Mouse (Mus musculus) left cerebral cortex, postnatal 4 days (tissue): ENCODE results near the gene Rala. TPM values are rescaled to one million over a fixed set of nuclear protein-coding genes. Genes with fewer than 3 reads are reported as not detected.
"Not testable (repeated sequence)": the region's sequence is repeated elsewhere in the genome, so short reads cannot be mapped to it uniquely, and the experiment has no call there.

ENCODE experiments used
- DNase-seq: peaks from one replicate; pipeline ENCODE4 v3.0.0-alpha.2; 2022
- intact Hi-C: fragments of 180-260 bp; cut with DNase I; formaldehyde crosslinking; loops from one replicate; pipeline ENCODE4 v1.15.1; 2025
- total RNA-seq, 2 experiments: library from RNA; stranded (reverse); gene quantifications; 2 replicates each; pipeline ENCODE4 v1.2.3; 2021

Gene Rala
- total RNA-seq: 100 to 1,000 TPM; 183 to 187 TPM

DNA sequence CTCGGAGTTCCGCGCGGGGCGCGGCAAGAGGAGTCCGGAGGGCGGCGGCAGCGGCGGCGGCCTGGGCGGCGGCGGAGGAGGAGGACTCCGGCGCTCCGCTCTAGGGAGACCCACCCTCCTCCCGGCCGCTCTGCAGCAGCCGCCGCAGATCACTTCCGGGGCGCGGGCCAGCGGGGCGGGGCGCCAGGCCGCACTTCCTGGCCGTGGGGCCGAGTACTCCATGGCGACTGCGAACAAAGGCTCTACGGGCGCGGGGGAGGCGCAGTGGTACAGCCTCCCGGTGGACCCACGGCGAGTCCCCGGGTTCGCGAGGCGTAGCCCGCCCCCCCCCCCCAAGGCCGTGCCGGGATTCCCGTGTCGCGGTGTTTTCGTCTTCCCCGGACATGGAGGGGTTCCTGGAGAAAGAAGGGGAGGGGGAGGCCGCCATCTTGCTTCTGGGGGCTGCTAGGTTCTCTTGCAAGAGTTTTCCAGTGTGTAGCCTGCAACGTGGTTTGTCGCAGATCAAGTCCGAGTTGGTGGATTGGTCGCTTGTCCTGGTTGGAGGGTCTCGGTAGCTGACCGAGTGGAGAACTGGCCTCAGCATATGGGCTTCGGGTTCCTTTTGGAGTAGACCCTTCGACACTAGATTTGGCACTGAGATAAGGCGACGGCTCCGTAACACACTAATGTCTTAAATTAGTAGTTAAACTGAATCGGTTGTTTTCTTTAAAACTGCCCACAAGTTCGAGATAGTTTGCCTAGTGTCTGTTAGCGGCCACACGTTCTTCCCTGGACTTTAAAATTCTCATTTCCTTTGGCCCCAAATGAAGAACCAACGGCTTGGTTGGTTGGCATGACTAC, at the start of gene Rala:
Gene Rala (minus strand): TSS at position 162 of the 840 bp plus-strand sequence.
- DNase-seq: peak; percentile 95
- intact Hi-C loops: no loop called here

DNA sequence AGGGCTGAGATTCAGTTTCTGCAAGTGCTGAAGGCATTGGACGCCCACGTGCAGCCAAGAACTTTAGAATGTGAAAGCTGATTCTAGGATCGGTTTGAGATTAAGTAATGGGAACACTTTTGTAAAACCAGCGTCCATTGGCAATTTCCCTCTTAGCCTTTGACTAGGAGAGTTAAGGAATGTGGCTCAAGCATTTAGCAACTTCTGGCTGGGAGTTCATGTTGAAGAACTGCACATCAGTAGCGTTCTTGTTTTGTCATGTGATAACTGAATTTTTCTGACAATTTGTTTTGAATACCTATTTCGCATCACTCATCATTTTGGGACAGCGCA, 49.4 kb upstream of the Rala start:
- no peak for DNase-seq
- intact Hi-C loops: no loop called here

DNA sequence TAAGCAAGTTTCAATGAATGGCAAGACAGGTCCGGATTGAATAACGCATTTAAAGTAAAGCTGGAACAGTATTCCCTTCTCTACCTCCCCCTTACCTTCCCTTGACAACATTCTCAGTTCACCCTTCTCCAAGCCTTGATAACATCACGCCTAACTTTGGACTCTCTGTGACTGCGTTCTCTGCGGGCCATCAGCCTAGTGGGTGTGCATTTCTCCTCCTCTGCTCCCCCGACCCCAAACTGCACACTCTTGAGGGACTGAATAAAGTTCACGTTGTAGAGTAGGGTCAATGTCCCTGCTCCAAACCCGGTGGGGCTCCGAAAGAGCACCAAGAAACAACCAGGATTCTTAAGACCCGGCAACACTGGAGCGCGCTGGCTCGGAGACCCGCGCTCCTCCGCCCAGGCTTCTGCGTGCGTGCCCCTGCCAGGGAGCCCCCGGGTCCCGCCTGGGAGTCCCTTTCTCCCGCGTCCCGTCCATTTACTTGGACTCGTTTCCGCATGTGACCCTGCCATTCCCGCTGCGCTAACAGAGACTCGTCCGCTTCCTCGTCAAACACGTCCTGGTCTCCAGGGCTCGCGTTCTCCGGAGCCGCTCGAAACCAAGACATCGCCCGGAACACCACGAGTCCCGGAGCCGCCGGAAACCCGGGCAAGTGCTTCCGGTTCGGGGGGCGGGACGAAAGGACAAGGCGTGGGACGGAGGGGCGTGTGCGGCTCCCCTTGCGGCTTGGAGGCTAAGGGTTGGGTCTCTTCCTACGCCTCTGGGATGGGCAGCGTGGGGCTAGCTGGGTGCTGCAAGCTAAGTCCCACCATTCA, 48.9 kb upstream of the Rala start, which contains the start of gene Yae1d1:
Gene Yae1d1 (minus strand): TSS at position 653 of the 818 bp plus-strand sequence.
- peak; percentile 96 for DNase-seq
- intact Hi-C loops: no loop called here

- no peak for DNase-seq
- intact Hi-C loops: no loop called here
Observed at GRCm38 (mm10) chr13:17992009-17992408, 48.0 kb upstream of the Rala start.

- DNase-seq: peak; percentile 54
- intact Hi-C loops: loop anchor here (5.0 kb wide), 1 partner anchor 146 kb away; no protein-coding TSS in a partner anchor
Observed at GRCm38 (mm10) chr13:17983194-17983593, 39.2 kb upstream of the Rala start.

GRCm38 (mm10) chr13:17982634-17983033, 38.6 kb upstream of the Rala start:
- intact Hi-C loops: loop anchor here (5.0 kb wide), 1 partner anchor 145 kb away; no protein-coding TSS in a partner anchor
- no peak for DNase-seq

- intact Hi-C loops: no loop called here
- DNase-seq: no peak
Observed at GRCm38 (mm10) chr13:17976854-17977739, 33.1 kb upstream of the Rala start.

- intact Hi-C loops: no loop called here
- DNase-seq: no peak
Observed at GRCm38 (mm10) chr13:17975891-17976290, 31.9 kb upstream of the Rala start.

GRCm38 (mm10) chr13:17975457-17975856, 31.4 kb upstream of the Rala start:
- DNase-seq: no peak
- intact Hi-C loops: no loop called here

- intact Hi-C loops: no loop called here
- DNase-seq: no peak
Observed at GRCm38 (mm10) chr13:17974734-17975133, 30.7 kb upstream of the Rala start.

GRCm38 (mm10) chr13:17960613-17961012, 16.6 kb upstream of the Rala start:
- intact Hi-C loops: no loop called here
- no peak for DNase-seq

- intact Hi-C loops: no loop called here
- no peak for DNase-seq
Observed at GRCm38 (mm10) chr13:17954282-17954681, 10.2 kb upstream of the Rala start.

GRCm38 (mm10) chr13:17950581-17950980, 6.5 kb upstream of the Rala start:
- intact Hi-C loops, DNase-seq: not testable (repeated sequence)

- no peak for DNase-seq
- intact Hi-C loops: no loop called here
Observed at GRCm38 (mm10) chr13:17949555-17949954, 5.5 kb upstream of the Rala start.

GRCm38 (mm10) chr13:17943306-17944077, 547 bp downstream of the Rala start:
- peak; percentile 6 for DNase-seq
- intact Hi-C loops: no loop called here

- intact Hi-C loops: no loop called here
- DNase-seq: no peak
Observed at GRCm38 (mm10) chr13:17942338-17942737, 1.7 kb downstream of the Rala start.

- intact Hi-C loops: no loop called here
- peak; percentile 14 for DNase-seq
Observed at GRCm38 (mm10) chr13:17907309-17907708, 36.7 kb downstream of the Rala start.

DNA sequence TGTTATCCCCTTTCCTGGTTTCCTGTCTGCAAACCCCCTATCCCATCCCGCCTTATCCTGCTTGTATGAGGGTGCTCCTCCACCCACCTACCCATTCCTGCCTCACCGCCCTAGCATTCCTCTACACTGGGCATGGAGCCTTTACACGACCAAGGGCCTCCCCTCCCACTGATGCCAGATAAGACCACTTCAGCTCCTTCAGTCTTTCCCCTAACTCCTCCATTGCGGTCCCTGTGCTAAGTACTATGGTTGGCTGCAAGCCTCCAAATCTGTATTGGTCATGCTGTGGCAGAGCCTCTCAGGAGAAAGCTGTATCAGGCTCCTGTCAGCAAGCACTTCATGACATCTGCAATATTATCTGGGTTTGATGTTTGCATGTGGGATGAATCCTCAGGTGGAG, 42.6 kb downstream of the Rala start:
- intact Hi-C loops: no loop called here
- no peak for DNase-seq

DNA sequence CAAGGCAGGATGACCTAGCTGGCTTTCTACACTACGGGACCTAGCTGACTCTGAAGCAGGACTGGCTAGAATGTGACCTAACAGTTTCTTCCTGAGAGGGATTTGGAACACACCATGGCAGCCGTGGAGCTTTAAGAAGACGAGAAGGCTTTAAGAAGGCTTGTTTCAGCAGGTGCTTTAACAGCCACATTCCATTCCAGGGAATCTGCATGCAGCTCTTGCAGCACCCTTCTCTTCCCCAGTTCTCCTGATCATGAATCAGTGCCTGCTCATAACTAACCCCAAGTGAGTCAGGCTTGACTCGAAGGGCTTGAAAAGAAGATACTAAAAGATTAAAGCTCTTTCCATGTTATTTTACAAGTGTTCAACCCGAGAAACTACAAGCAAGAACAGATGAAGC, 43.4 kb downstream of the Rala start:
- intact Hi-C loops: no loop called here
- no peak for DNase-seq

- no peak for DNase-seq
- intact Hi-C loops: no loop called here
Observed at GRCm38 (mm10) chr13:17897040-17897439, 47.0 kb downstream of the Rala start.
